Mouse (Mus musculus): ENCODE measurements around the gene Uqcrq. TPM values are rescaled to one million over a fixed set of nuclear protein-coding genes. Genes with fewer than 3 reads are reported as not detected.

Uqcrq gene
- 238 and 276 TPM in 2 replicates for polyA plus RNA-seq (2012; rRNA removed)

DNA sequence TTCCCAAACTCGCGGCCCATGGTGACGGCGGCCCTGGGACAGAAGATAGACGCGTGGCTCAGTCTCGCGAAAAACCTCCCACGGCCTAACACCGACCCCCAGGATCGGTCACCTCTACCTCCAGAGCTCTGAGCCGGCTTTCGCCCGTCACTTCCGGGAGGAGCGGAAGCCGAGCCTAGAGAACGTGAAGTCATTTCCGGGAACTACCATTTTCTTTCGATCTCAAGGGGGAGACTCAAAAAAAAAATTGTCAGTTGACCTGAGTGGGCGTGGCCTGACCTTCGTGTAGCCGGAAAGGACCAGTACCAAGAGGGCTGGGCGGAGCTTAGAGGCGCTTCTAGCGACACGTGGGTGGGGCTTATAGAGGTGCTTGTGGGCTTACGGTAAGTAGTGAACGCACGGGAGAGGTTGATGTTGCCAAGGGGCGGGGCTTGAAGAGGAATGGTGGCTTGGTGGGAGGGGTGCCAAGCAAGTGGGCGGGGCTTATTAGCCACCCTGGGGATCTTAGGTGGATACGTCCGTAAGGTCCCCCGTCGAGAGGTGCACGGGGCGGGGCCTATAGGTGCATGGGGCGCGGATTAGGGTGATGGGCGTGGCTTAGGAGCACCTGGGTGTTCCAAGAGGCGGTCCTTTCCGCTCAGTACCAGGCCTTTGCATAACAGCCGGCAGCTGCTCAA is at the start of gene Uqcrq, which contains the start of gene Gdf9:
Gene Uqcrq (minus strand): TSS at position 162 of the 677 bp plus-strand sequence.
Gene Gdf9 (plus strand): TSS at position 354 of the 677 bp plus-strand sequence.
- peak within 1 kb of the TSS; percentile 98 for H3K4me3 ChIP-seq (replicated peaks; ENCODE audit: extremely low read depth, low read depth, low read length)
- WGBS = under 1% methylated on average over 44 of the region's 44 CpGs

DNA sequence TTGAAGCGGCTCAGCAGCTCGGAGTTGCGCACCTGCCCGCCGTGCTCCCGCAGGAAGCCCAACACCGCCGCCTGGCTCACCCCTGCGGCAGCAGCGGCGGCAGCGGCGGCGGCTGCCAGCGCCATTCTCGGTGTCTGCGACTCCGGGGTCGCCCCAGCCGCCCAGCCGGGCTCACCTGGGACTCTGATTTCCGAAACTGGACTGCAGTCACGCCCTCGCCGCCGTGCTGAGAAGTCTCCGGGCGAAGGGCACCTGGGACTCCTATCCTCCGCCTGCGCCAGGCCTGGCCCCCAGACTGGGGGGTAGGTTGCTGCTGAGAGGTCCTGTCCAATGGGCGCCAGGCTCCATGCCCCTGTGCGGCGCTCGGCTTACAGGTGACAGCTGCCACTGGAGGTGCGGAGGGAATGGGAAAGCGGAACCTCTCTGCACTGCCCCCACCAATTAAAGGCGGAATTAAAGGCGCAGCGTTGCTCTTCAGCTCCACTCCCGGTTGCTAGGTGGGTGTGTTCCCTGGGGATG is 49.2 kb upstream of the Uqcrq start, which contains the start of the genes Gm9945 and Sowaha:
Gene Gm9945 (plus strand): TSS at position 384 of the 519 bp plus-strand sequence.
Gene Sowaha (minus strand): TSS at position 492 of the 519 bp plus-strand sequence.
- Histone ChIP-seq H3K4me1 (ENCODE audit: control insufficient read depth, insufficient read depth, low read length) (no peaks in the 10 kb centered on the region), H3K4me3 (replicated peaks; ENCODE audit: extremely low read depth, low read depth, low read length) (peak within 1 kb of the TSS; percentile 47)
- TF ChIP-seq CTCF (IDR thresholded peaks at IDR 0.05; ENCODE audit: insufficient read depth, low read length) (no peak), POLR2A (IDR thresholded peaks at IDR 0.05; ENCODE audit: borderline replicate concordance, extremely low read depth, low read depth, low read length) (no peak)
- WGBS = 4% methylated on average over 40 of the region's 40 CpGs
- peak; percentile 57 for DNase-seq

More for the DNA sequence above, at the start of gene Uqcrq, which contains the start of gene Gdf9:
- peak; percentile 99 for DNase-seq
- TF ChIP-seq CTCF (IDR thresholded peaks at IDR 0.05; ENCODE audit: insufficient read depth, low read length) (no peak), POLR2A (IDR thresholded peaks at IDR 0.05; ENCODE audit: borderline replicate concordance, extremely low read depth, low read depth, low read length) (peak; percentile 93)
- peaks cover 3% of the 10 kb centered on the region for H3K4me1 ChIP-seq (ENCODE audit: control insufficient read depth, insufficient read depth, low read length)

DNA sequence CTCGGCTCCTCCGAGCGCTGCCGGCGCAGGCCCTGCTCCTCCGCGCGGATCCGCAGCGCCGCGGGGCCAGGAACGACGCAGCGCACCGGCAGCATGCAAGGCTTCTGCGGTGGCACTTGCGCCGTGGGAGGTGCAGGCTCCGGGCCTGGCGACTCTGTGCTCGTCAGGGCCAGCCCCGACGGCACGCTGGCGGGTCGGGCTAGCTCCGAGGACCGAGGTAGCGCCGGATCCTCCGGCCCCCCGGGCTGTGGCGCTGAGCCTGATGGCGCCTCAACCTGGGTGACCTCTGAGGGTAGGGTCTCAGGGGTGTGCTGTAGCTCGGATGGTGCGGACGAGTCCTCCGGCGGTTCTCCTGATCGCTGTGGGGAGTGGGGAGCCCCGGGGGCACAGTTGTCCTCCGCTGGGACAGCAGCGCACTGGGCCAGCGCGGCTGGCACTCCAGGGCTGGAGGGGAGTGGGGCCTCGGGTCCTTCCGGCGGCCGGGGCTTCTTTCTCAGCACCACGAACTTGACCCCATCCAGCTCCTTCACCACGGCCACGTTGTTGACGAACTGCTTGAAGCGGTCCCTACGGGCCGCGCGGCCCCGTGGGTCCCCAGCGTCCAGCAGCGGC is 48.6 kb upstream of the Uqcrq start:
- Histone ChIP-seq H3K4me3 (replicated peaks; ENCODE audit: extremely low read depth, low read depth, low read length) (peak overlapping the region; percentile 47), H3K4me1 (ENCODE audit: control insufficient read depth, insufficient read depth, low read length) (no peaks in the 10 kb centered on the region)
- DNase-seq = no peak
- no peak for TF ChIP-seq POLR2A (IDR thresholded peaks at IDR 0.05; ENCODE audit: borderline replicate concordance, extremely low read depth, low read depth, low read length)
- no peak for TF ChIP-seq CTCF (IDR thresholded peaks at IDR 0.05; ENCODE audit: insufficient read depth, low read length)
- WGBS = 2% methylated on average over 62 of the region's 62 CpGs

DNA sequence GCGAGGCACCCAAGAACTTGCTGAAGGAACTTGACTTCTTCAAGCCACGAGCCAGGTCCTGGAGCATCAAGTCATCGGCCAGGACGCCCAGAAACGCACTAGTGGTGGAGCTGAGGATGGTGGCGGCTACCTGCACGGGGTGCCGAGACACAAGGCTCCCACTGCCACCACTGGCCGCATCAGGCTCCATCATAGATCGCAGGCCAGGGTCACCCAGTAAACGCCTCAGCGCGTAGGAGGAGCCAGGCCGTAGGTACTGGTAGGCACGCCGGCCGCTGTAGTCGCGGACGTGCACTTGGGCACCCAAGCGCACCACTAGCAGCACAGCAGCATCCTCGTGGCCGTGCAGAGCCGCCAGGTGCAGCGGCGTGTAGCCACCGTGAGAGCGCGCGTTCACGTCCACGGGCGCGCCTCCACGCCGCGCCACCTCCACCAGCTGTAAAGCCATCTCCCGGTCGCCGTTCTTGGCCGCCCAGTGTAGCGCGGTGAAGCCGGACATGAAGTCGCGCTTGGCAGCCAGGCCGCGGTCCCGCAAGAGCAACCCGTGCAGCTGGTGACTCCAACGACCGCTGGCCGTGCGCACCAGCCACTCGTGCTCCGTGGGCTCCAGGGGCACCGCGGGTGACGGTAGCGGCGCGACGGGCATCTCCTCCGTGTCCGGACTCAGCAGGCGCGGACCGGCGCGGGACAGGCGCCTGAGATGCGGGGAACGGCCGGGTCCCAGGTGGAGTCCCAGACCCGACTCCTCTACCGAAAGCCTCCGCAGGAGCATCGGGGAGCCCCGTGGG is 47.9 kb upstream of the Uqcrq start:
- Histone ChIP-seq H3K4me1 (ENCODE audit: control insufficient read depth, insufficient read depth, low read length) (no peaks in the 10 kb centered on the region), H3K4me3 (replicated peaks; ENCODE audit: extremely low read depth, low read depth, low read length) (no peak overlapping the region)
- DNase-seq = no peak
- TF ChIP-seq CTCF (IDR thresholded peaks at IDR 0.05; ENCODE audit: insufficient read depth, low read length) = no peak
- no peak for TF ChIP-seq POLR2A (IDR thresholded peaks at IDR 0.05; ENCODE audit: borderline replicate concordance, extremely low read depth, low read depth, low read length)
- 8% methylated on average over 79 of the region's 79 CpGs for WGBS

DNA sequence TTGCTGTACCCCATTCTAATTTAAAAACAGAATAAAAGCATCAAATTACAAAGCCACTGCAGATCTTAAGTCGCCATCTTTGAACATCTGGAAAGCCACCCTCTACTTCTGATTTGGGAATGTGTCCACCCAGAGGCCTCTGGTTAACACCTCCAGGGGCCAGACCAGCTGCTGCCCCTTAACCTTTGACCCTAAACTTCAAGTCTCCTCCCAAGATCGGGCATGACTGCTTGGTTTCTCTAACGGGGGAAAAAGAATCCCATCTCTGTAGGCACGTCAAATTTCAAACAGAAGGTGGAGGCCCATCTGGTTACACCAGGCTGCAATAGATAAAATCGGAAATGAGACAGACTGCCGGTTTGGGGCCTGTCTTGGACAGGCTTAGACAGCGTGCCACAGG is 47.2 kb upstream of the Uqcrq start:
- WGBS = 64% methylated on average over 7 of the region's 7 CpGs

DNA sequence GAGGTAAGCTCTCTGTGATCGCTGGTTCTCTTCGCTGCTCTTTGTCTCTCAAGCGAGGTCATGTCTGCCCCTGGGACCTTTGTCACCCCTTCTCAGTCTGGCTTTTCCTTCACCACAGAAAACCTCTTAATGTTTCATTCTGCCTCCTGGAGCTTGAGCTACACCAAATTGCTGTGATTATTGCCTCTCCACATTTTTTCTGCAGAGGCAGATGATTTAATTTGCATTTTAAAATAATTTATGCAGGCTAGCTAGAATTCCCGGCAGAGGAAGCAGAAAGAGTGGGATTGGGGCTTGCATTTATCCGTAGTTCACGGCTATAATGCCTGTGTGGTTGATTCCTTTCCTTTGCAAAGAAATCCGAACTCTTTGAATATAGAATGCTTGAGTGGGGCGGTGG is 45.0 kb upstream of the Uqcrq start:
- TF ChIP-seq CTCF (IDR thresholded peaks at IDR 0.05; ENCODE audit: insufficient read depth, low read length) (no peak), POLR2A (IDR thresholded peaks at IDR 0.05; ENCODE audit: borderline replicate concordance, extremely low read depth, low read depth, low read length) (no peak)
- Histone ChIP-seq H3K4me3 (replicated peaks; ENCODE audit: extremely low read depth, low read depth, low read length) (no peak overlapping the region), H3K4me1 (ENCODE audit: control insufficient read depth, insufficient read depth, low read length) (no peaks in the 10 kb centered on the region)
- no peak for DNase-seq
- 32% methylated on average over 8 of the region's 8 CpGs for WGBS

More for the DNA sequence above, 47.2 kb upstream of the Uqcrq start:
- Histone ChIP-seq H3K4me1 (ENCODE audit: control insufficient read depth, insufficient read depth, low read length) (no peaks in the 10 kb centered on the region), H3K4me3 (replicated peaks; ENCODE audit: extremely low read depth, low read depth, low read length) (no peak overlapping the region)
- DNase-seq = no peak
- TF ChIP-seq CTCF (IDR thresholded peaks at IDR 0.05; ENCODE audit: insufficient read depth, low read length) (no peak), POLR2A (IDR thresholded peaks at IDR 0.05; ENCODE audit: borderline replicate concordance, extremely low read depth, low read depth, low read length) (no peak)

DNA sequence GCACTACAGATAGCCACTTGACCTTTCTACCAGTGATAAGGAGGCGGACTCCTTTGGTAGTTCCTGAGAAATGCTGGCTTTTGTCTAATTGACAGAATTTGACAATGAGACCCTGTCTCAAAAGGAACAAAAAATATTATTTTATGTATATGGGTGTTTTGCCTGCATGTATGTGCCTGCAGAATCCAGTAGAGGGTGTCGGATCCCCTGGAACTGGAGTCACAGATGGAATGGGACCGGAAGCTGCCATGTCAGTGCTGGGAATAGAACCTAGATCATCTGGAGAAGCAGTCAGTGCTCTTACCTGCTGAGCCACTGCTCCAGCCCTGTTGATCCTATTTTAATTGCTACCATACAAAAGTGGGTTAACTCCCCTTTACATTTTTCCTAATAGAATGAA is 42.1 kb upstream of the Uqcrq start:
- Histone ChIP-seq H3K4me3 (replicated peaks; ENCODE audit: extremely low read depth, low read depth, low read length) (no peak overlapping the region), H3K4me1 (ENCODE audit: control insufficient read depth, insufficient read depth, low read length) (no peaks in the 10 kb centered on the region)
- TF ChIP-seq CTCF (IDR thresholded peaks at IDR 0.05; ENCODE audit: insufficient read depth, low read length) = no peak
- 78% methylated on average over 3 of the region's 3 CpGs for WGBS
- no peak for DNase-seq

DNA sequence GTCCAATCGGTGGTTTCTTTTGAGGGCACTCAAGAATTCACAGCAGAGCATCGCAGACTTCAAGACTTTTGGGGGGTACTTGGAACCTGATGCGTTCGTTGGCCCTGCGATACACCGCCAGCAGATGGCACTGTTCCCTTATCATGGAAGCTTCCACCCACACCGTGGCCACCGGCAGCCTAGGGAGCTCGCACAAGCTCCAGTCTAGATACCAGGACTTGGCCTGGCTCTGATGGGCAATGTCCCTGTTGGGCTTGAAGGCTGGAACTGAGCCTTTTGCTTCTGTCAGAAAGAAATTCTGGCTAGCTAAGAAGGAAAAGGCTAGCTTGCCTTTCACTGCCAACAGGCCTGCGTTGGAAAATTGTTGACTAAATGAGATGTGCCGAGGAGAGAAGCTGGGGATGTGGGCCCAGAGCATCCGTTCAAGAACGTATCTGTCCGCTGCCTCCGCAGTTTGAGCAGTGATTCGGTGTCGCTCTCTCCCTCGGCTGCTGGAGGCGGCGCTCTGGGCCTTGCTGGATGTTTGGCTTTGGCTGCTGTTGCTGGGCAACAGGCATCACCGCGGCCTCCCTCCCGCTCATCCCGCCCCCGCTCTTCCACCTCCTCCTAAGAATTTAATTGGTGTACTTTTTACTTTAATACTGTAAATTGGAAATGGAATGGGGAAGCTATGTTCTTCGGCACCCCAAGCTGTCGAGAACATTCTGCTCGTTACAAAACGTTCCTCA is 39.5 kb upstream of the Uqcrq start, which contains the start of gene Gm9837:
Gene Gm9837 (minus strand): TSS at position 512 of the 728 bp plus-strand sequence.
- no peak within 1 kb of the TSS for H3K4me3 ChIP-seq (replicated peaks; ENCODE audit: extremely low read depth, low read depth, low read length)
- no peak for TF ChIP-seq POLR2A (IDR thresholded peaks at IDR 0.05; ENCODE audit: borderline replicate concordance, extremely low read depth, low read depth, low read length)
- TF ChIP-seq CTCF (IDR thresholded peaks at IDR 0.05; ENCODE audit: insufficient read depth, low read length) = peak; percentile 97
- 6% methylated on average over 29 of the region's 29 CpGs for WGBS
- no peaks in the 10 kb centered on the region for H3K4me1 ChIP-seq (ENCODE audit: control insufficient read depth, insufficient read depth, low read length)
- peak; percentile 84 for DNase-seq
